Mouse (Mus musculus): ENCODE results near the gene Kcnab2. TPM values are rescaled to one million over a fixed set of nuclear protein-coding genes. Genes with fewer than 3 reads are reported as not detected.

Kcnab2 gene
- polyA plus RNA-seq, 1 experiment from 2014 or later, result 2.7 TPM

GRCm38 (mm10) chr4:152412524-152413080 lies 65.1 kb downstream of the Kcnab2 start:
- no peak overlapping the region for H3K27ac ChIP-seq (replicated peaks in 1 of 2; ENCODE audit: control insufficient read depth in 1 of 2, insufficient read depth in 1 of 2, low read depth in 2 of 2, low read length in 2 of 2)
- 81% methylated on average over 3 of the region's 3 CpGs for WGBS
- ATAC-seq (ENCODE audit: insufficient number of reproducible peaks, insufficient read depth, low FRiP score, low read depth), result no peak
- no peaks in the 10 kb centered on the region for H3K27me3 ChIP-seq (ENCODE audit: control insufficient read depth, insufficient read depth, low read length)
- H3K4me1 ChIP-seq (ENCODE audit: control insufficient read depth in 2 of 2, insufficient read depth in 2 of 2, low read length in 2 of 2), result peaks cover 2 to 3% of the 10 kb centered on the region in 2 experiments; a peak in 1 of 4 replicates
- H3K4me3 ChIP-seq (ENCODE audit: control insufficient read depth in 1 of 2, insufficient read depth in 1 of 2, low read depth in 1 of 2, low read length in 2 of 2), result no peak overlapping the region
- H3K9me3 ChIP-seq (ENCODE audit: control insufficient read depth, low read length), result no peaks in the 10 kb centered on the region
- no peaks in the 10 kb centered on the region for H3K36me3 ChIP-seq (ENCODE audit: control insufficient read depth, insufficient read depth, low read length)
- H3K9ac ChIP-seq (ENCODE audit: low read length), result no peak overlapping the region
- no peak overlapping the region for H3K4me2 ChIP-seq (ENCODE audit: low read length)

DNA sequence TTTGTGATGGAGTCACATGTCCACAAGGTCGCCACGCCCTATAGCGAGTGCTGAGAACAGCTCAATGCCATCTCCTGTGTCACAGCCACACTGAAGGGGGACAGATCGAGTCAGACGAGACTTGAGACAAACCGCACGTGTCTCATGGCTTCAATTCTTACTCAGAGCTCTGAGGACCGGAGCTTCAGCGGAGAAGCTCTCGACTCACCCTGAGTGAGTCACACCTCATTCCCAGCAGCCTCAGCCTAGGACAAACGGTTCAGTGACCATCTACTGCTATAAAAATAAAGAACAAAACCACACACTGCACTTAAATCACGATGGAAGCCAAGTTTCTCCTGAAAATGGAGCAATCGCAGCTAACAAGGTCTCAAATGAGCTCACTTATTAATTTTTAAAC lies 66.7 kb downstream of the Kcnab2 start:
- no peaks in the 10 kb centered on the region for H3K9me3 ChIP-seq (ENCODE audit: control insufficient read depth, low read length)
- H3K36me3 ChIP-seq (ENCODE audit: control insufficient read depth, insufficient read depth, low read length), result no peaks in the 10 kb centered on the region
- no peak overlapping the region for H3K27ac ChIP-seq (replicated peaks in 1 of 2; ENCODE audit: control insufficient read depth in 1 of 2, insufficient read depth in 1 of 2, low read depth in 2 of 2, low read length in 2 of 2)
- H3K4me2 ChIP-seq (ENCODE audit: low read length), result no peak overlapping the region
- peaks cover 2 to 3% of the 10 kb centered on the region in 2 experiments; a peak in 1 of 4 replicates for H3K4me1 ChIP-seq (ENCODE audit: control insufficient read depth in 2 of 2, insufficient read depth in 2 of 2, low read length in 2 of 2)
- no peaks in the 10 kb centered on the region for H3K27me3 ChIP-seq (ENCODE audit: control insufficient read depth, insufficient read depth, low read length)
- no peak overlapping the region for H3K9ac ChIP-seq (ENCODE audit: low read length)
- no peak for ATAC-seq (ENCODE audit: insufficient number of reproducible peaks, insufficient read depth, low FRiP score, low read depth)
- no peak overlapping the region for H3K4me3 ChIP-seq (ENCODE audit: control insufficient read depth in 1 of 2, insufficient read depth in 1 of 2, low read depth in 1 of 2, low read length in 2 of 2)
- 62% methylated on average over 13 of the region's 13 CpGs for WGBS

GRCm38 (mm10) chr4:152406531-152406930 lies 71.1 kb downstream of the Kcnab2 start:
- H3K9ac ChIP-seq (ENCODE audit: low read length), result no peak overlapping the region
- no peak overlapping the region for H3K4me2 ChIP-seq (ENCODE audit: low read length)
- H3K4me3 ChIP-seq (ENCODE audit: control insufficient read depth in 1 of 2, insufficient read depth in 1 of 2, low read depth in 1 of 2, low read length in 2 of 2), result no peak overlapping the region
- WGBS, result 73% methylated on average over 8 of the region's 8 CpGs
- H3K4me1 ChIP-seq (ENCODE audit: control insufficient read depth in 2 of 2, insufficient read depth in 2 of 2, low read length in 2 of 2), result peaks cover 2 to 3% of the 10 kb centered on the region in 2 experiments; a peak in 1 of 4 replicates
- no peak for ATAC-seq (ENCODE audit: insufficient number of reproducible peaks, insufficient read depth, low FRiP score, low read depth)
- no peak overlapping the region for H3K27ac ChIP-seq (replicated peaks in 1 of 2; ENCODE audit: control insufficient read depth in 1 of 2, insufficient read depth in 1 of 2, low read depth in 2 of 2, low read length in 2 of 2)
- no peaks in the 10 kb centered on the region for H3K36me3 ChIP-seq (ENCODE audit: control insufficient read depth, insufficient read depth, low read length)
- no peaks in the 10 kb centered on the region for H3K27me3 ChIP-seq (ENCODE audit: control insufficient read depth, insufficient read depth, low read length)
- no peaks in the 10 kb centered on the region for H3K9me3 ChIP-seq (ENCODE audit: control insufficient read depth, low read length)

GRCm38 (mm10) chr4:152405671-152406201 lies 71.9 kb downstream of the Kcnab2 start:
- H3K9ac ChIP-seq (ENCODE audit: low read length), result no peak overlapping the region

GRCm38 (mm10) chr4:152405143-152405542 lies 72.5 kb downstream of the Kcnab2 start:
- 73% methylated on average over 6 of the region's 6 CpGs for WGBS
- no peak overlapping the region for H3K9ac ChIP-seq (ENCODE audit: low read length)
- no peak for ATAC-seq (ENCODE audit: insufficient number of reproducible peaks, insufficient read depth, low FRiP score, low read depth)
- H3K27ac ChIP-seq (replicated peaks in 1 of 2; ENCODE audit: control insufficient read depth in 1 of 2, insufficient read depth in 1 of 2, low read depth in 2 of 2, low read length in 2 of 2), result no peak overlapping the region
- no peaks in the 10 kb centered on the region for H3K4me1 ChIP-seq (ENCODE audit: control insufficient read depth in 2 of 2, insufficient read depth in 2 of 2, low read length in 2 of 2)
- H3K4me2 ChIP-seq (ENCODE audit: low read length), result no peak overlapping the region
- H3K4me3 ChIP-seq (ENCODE audit: control insufficient read depth in 1 of 2, insufficient read depth in 1 of 2, low read depth in 1 of 2, low read length in 2 of 2), result no peak overlapping the region
- no peaks in the 10 kb centered on the region for H3K9me3 ChIP-seq (ENCODE audit: control insufficient read depth, low read length)
- H3K36me3 ChIP-seq (ENCODE audit: control insufficient read depth, insufficient read depth, low read length), result no peaks in the 10 kb centered on the region
- no peaks in the 10 kb centered on the region for H3K27me3 ChIP-seq (ENCODE audit: control insufficient read depth, insufficient read depth, low read length)

More at GRCm38 (mm10) chr4:152405671-152406201, 71.9 kb downstream of the Kcnab2 start:
- no peak overlapping the region for H3K27ac ChIP-seq (replicated peaks in 1 of 2; ENCODE audit: control insufficient read depth in 1 of 2, insufficient read depth in 1 of 2, low read depth in 2 of 2, low read length in 2 of 2)
- no peaks in the 10 kb centered on the region for H3K36me3 ChIP-seq (ENCODE audit: control insufficient read depth, insufficient read depth, low read length)
- H3K4me2 ChIP-seq (ENCODE audit: low read length), result no peak overlapping the region
- peaks cover 0 to under 1% of the 10 kb centered on the region in 2 experiments; a peak in 1 of 4 replicates for H3K4me1 ChIP-seq (ENCODE audit: control insufficient read depth in 2 of 2, insufficient read depth in 2 of 2, low read length in 2 of 2)
- ATAC-seq (ENCODE audit: insufficient number of reproducible peaks, insufficient read depth, low FRiP score, low read depth), result no peak
- H3K9me3 ChIP-seq (ENCODE audit: control insufficient read depth, low read length), result no peaks in the 10 kb centered on the region
- WGBS, result 77% methylated on average over 7 of the region's 7 CpGs
- no peaks in the 10 kb centered on the region for H3K27me3 ChIP-seq (ENCODE audit: control insufficient read depth, insufficient read depth, low read length)
- H3K4me3 ChIP-seq (ENCODE audit: control insufficient read depth in 1 of 2, insufficient read depth in 1 of 2, low read depth in 1 of 2, low read length in 2 of 2), result no peak overlapping the region

DNA sequence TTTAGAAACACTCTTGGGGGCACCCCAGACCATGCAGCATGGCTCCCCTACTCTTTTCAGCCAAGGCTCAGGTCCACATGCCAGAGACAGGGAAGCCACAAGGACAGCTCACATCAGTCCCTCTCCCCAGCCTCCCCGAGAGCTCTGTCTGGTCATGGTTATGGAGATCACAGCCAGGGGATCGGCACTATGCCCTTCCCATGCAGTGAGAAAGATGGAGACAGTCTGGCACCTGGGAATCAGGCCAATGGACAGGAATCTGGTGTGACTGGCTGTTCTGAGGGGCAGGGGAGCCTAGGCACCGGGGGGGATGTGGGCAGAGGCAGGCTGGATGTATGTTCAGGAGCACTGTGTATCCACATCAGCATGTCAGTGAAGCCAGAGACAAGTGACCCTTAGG lies 78.7 kb downstream of the Kcnab2 start:
- H3K4me2 ChIP-seq (ENCODE audit: low read length), result no peak overlapping the region
- H3K27me3 ChIP-seq (ENCODE audit: control insufficient read depth, insufficient read depth, low read length), result no peaks in the 10 kb centered on the region
- 51% methylated on average over 3 of the region's 3 CpGs for WGBS
- no peak overlapping the region for H3K4me3 ChIP-seq (ENCODE audit: control insufficient read depth in 1 of 2, insufficient read depth in 1 of 2, low read depth in 1 of 2, low read length in 2 of 2)
- no peak overlapping the region for H3K27ac ChIP-seq (replicated peaks in 1 of 2; ENCODE audit: control insufficient read depth in 1 of 2, insufficient read depth in 1 of 2, low read depth in 2 of 2, low read length in 2 of 2)
- ATAC-seq (ENCODE audit: insufficient number of reproducible peaks, insufficient read depth, low FRiP score, low read depth), result no peak
- no peaks in the 10 kb centered on the region for H3K4me1 ChIP-seq (ENCODE audit: control insufficient read depth in 2 of 2, insufficient read depth in 2 of 2, low read length in 2 of 2)
- H3K9ac ChIP-seq (ENCODE audit: low read length), result no peak overlapping the region
- H3K36me3 ChIP-seq (ENCODE audit: control insufficient read depth, insufficient read depth, low read length), result no peaks in the 10 kb centered on the region
- H3K9me3 ChIP-seq (ENCODE audit: control insufficient read depth, low read length), result no peaks in the 10 kb centered on the region

- H3K9me3 ChIP-seq (ENCODE audit: control insufficient read depth, low read length), result no peaks in the 10 kb centered on the region
- 0 out of 2 replicates have a peak, but pooled peaks cover 3% of the 10 kb centered on the region for H3K27me3 ChIP-seq (ENCODE audit: control insufficient read depth, insufficient read depth, low read length)
- no peak for ATAC-seq (ENCODE audit: insufficient number of reproducible peaks, insufficient read depth, low FRiP score, low read depth)
- no peaks in the 10 kb centered on the region for H3K4me1 ChIP-seq (ENCODE audit: control insufficient read depth in 2 of 2, insufficient read depth in 2 of 2, low read length in 2 of 2)
- H3K4me3 ChIP-seq (ENCODE audit: control insufficient read depth in 1 of 2, insufficient read depth in 1 of 2, low read depth in 1 of 2, low read length in 2 of 2), result no peak overlapping the region
- H3K9ac ChIP-seq (ENCODE audit: low read length), result no peak overlapping the region
- no peak overlapping the region for H3K4me2 ChIP-seq (ENCODE audit: low read length)
- 80% methylated on average over 17 of the region's 17 CpGs for WGBS
- no peaks in the 10 kb centered on the region for H3K36me3 ChIP-seq (ENCODE audit: control insufficient read depth, insufficient read depth, low read length)
- H3K27ac ChIP-seq (replicated peaks in 1 of 2; ENCODE audit: control insufficient read depth in 1 of 2, insufficient read depth in 1 of 2, low read depth in 2 of 2, low read length in 2 of 2), result no peak overlapping the region
Observed at GRCm38 (mm10) chr4:152392627-152393026, 85.0 kb downstream of the Kcnab2 start.

- ATAC-seq (ENCODE audit: insufficient number of reproducible peaks, insufficient read depth, low FRiP score, low read depth), result no peak
- H3K4me3 ChIP-seq (ENCODE audit: control insufficient read depth in 1 of 2, insufficient read depth in 1 of 2, low read depth in 1 of 2, low read length in 2 of 2), result no peak overlapping the region
- H3K4me2 ChIP-seq (ENCODE audit: low read length), result no peak overlapping the region
- WGBS, result 79% methylated on average over 5 of the region's 5 CpGs
- H3K4me1 ChIP-seq (ENCODE audit: control insufficient read depth in 2 of 2, insufficient read depth in 2 of 2, low read length in 2 of 2), result no peaks in the 10 kb centered on the region
- H3K9me3 ChIP-seq (ENCODE audit: control insufficient read depth, low read length), result no peaks in the 10 kb centered on the region
- H3K36me3 ChIP-seq (ENCODE audit: control insufficient read depth, insufficient read depth, low read length), result no peaks in the 10 kb centered on the region
- H3K27me3 ChIP-seq (ENCODE audit: control insufficient read depth, insufficient read depth, low read length), result 0 out of 2 replicates have a peak, but pooled peaks cover 3% of the 10 kb centered on the region
- no peak overlapping the region for H3K9ac ChIP-seq (ENCODE audit: low read length)
- no peak overlapping the region for H3K27ac ChIP-seq (replicated peaks in 1 of 2; ENCODE audit: control insufficient read depth in 1 of 2, insufficient read depth in 1 of 2, low read depth in 2 of 2, low read length in 2 of 2)
Observed at GRCm38 (mm10) chr4:152392192-152392591, 85.5 kb downstream of the Kcnab2 start.

Measured in heart, embryonic 14.5 days (tissue).